Mouse (Mus musculus) liver, embryonic 16.5 days (tissue): ENCODE data around the gene Gm43552. TPM values are rescaled to one million over a fixed set of nuclear protein-coding genes. Genes with fewer than 3 reads are reported as not detected.

Source experiments
- ATAC-seq: fragments of 200-750 bp; cut with Nextera tagmentation; 2 replicates; pipeline ENCODE4 v1.8.0; 2017; ENCODE audit warnings: low read depth, mild to moderate bottlenecking, moderate number of reproducible peaks, moderate library complexity
- H3K27ac ChIP-seq: fragments of 300-500 bp; sonication (generic); 2 replicates; pipeline ENCODE4 v1.5.1; 2014; ENCODE audit warnings: mild to moderate bottlenecking, low read length
- H3K27me3 ChIP-seq: fragments of 300-500 bp; sonication (generic); 2 replicates; pipeline ENCODE4 v1.6.1; 2014; ENCODE audit warnings: low read depth, low read length, mixed read lengths; ENCODE audit not compliant: control insufficient read depth, insufficient read depth
- H3K36me3 ChIP-seq: fragments of 300-500 bp; sonication (generic); 2 replicates; pipeline ENCODE4 v1.6.1; 2014; ENCODE audit warnings: mild to moderate bottlenecking; ENCODE audit not compliant: control insufficient read depth, insufficient read depth
- H3K4me1 ChIP-seq: fragments of 300-500 bp; sonication (generic); 2 replicates; pipeline ENCODE4 v1.6.1; 2014; ENCODE audit warnings: low read depth, low read length, mixed read lengths; ENCODE audit not compliant: control insufficient read depth
- H3K4me2 ChIP-seq: fragments of 300-500 bp; sonication (generic); 2 replicates; pipeline ENCODE4 v1.6.1; 2014; ENCODE audit warnings: low read depth, low read length, mixed read lengths
- H3K4me3 ChIP-seq: fragments of 300-500 bp; sonication (generic); 2 replicates; pipeline ENCODE4 v1.5.1; 2014; ENCODE audit warnings: low read depth, mild to moderate bottlenecking, low read length
- H3K9ac ChIP-seq: fragments of 300-500 bp; sonication (generic); 2 replicates; pipeline ENCODE4 v1.6.1; 2014; ENCODE audit warnings: low read depth, low read length
- H3K9me3 ChIP-seq: fragments of 300-500 bp; sonication (generic); replicated peaks from 2 replicates; pipeline ENCODE4 v1.6.1; 2016; ENCODE audit warnings: low read length; ENCODE audit not compliant: control insufficient read depth
- WGBS: fragments of 180-500 bp; shearing (Covaris S2); extraction: QIAGEN DNeasy Blood & Tissue Kit; methylation state at CpG from one replicate; pipeline ENCODE4 v1.1.7; 2014; ENCODE audit not compliant: insufficient replicate concordance; 5-methylcytosine and 5-hydroxymethylcytosine counted together
- polyA plus RNA-seq: library from polyadenylated mRNA; unstranded; fragments of >200 nt; fragmentation: Nextera tagmentation; extraction: Ambion mirVana; gene quantifications from 2 replicates; pipeline ENCODE4 v1.2.1, GENCODE M21; 2015

The Gm43552 gene
- polyA plus RNA-seq, 1 experiment from 2014 or later, result not detected

DNA sequence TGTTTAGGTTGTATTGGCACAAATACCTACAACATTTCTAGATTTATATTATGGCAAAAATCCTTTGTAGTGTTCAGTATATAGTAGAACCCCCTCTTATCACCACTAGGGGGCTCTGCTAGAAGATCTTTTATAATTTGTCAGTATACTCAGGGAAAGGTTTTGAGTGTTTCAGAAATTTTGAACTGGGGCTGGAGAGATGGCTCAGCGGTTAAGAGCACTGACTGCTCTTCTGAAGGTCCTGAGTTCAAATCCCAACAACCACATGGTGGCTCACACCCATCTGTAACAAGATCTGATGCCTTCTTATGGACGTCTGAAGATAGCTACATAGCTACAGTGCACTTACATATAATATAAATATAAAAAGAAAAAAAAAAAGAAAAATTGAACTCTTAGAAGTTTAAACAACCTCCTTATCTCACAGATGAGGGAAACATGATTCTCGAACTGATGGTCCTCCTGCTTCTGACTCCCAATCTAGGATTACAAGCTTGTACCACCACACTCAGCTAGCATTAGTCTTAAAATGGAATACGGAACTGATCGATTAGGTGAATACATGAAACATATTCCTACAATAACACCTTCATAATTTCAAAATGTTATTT lies 42.9 kb upstream of the Gm43552 start:
- peaks cover 14% of the 10 kb centered on the region for H3K4me1 ChIP-seq
- peak overlapping the region; percentile 90 for H3K4me2 ChIP-seq
- no peak for ATAC-seq
- H3K9ac ChIP-seq, result no peak overlapping the region
- no peak overlapping the region for H3K27ac ChIP-seq
- no peaks in the 10 kb centered on the region for H3K27me3 ChIP-seq
- H3K4me3 ChIP-seq, result no peak overlapping the region
- H3K36me3 ChIP-seq, result no peaks in the 10 kb centered on the region
- no peaks in the 10 kb centered on the region for H3K9me3 ChIP-seq
- WGBS, result 47% methylated on average over 5 of the region's 5 CpGs

GRCm38 (mm10) chr5:65534496-65534895 lies 41.9 kb upstream of the Gm43552 start:
- Histone ChIP-seq H3K27ac (no peak overlapping the region), H3K4me2 (no peak overlapping the region), H3K9me3 (no peaks in the 10 kb centered on the region), H3K27me3 (no peaks in the 10 kb centered on the region), H3K4me3 (no peak overlapping the region), H3K9ac (no peak overlapping the region), H3K4me1 (peaks cover 11% of the 10 kb centered on the region), H3K36me3 (no peaks in the 10 kb centered on the region)
- WGBS, result 68% methylated on average over 4 of the region's 4 CpGs
- ATAC-seq, result no peak

GRCm38 (mm10) chr5:65531283-65531682 lies 38.6 kb upstream of the Gm43552 start:
- no peaks in the 10 kb centered on the region for H3K36me3 ChIP-seq
- ATAC-seq, result no peak
- no peak overlapping the region for H3K27ac ChIP-seq

DNA sequence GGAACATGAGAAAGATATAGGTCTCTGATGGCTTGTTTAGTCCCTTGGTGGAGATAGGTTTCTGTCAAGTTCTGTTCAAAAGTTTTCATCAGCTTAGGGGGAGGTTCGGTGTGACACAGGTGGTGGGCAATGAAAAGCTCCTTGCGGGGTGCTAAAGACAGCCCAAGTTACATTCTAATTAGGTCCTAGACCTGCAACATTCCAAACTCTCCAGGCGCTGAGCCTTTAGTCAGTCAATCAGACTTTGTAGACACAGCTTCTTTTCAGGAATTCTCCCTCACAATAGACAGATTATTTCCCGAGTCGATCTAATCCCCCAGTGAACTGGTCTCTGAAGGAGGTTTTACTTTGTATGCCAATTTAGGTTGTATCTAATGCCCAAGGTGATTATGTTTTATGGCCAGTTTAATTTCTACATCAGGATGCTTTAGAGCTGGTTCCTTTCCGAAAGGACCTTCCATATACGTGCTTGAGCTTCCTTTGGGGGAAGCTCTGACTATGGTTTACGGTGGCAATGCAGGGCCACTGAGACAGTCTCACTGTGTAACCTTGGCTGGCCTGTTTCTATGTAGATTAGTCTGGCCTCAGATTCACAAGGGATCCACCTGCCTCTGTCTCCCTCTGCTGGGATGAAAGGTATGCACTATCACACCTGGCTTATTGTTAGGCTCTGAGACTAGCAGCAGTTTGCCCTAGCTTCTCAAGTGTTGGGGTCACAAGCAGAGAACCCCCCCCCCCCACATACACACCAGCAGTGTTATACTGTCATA lies 33.2 kb upstream of the Gm43552 start:
- Histone ChIP-seq H3K4me2 (no peak overlapping the region), H3K9ac (no peak overlapping the region), H3K27ac (no peak overlapping the region), H3K9me3 (no peaks in the 10 kb centered on the region), H3K27me3 (no peaks in the 10 kb centered on the region), H3K36me3 (no peaks in the 10 kb centered on the region), H3K4me3 (no peak overlapping the region), H3K4me1 (no peaks in the 10 kb centered on the region)
- no peak for ATAC-seq
- 44% methylated on average over 8 of the region's 8 CpGs for whole genome bisulfite sequencing

More at GRCm38 (mm10) chr5:65531283-65531682, 38.6 kb upstream of the Gm43552 start:
- Histone ChIP-seq H3K9me3 (no peaks in the 10 kb centered on the region), H3K4me1 (peaks cover 1% of the 10 kb centered on the region), H3K27me3 (no peaks in the 10 kb centered on the region), H3K4me3 (no peak overlapping the region), H3K4me2 (no peak overlapping the region), H3K9ac (no peak overlapping the region)
- 58% methylated on average over 3 of the region's 3 CpGs for WGBS

- no peak overlapping the region for H3K27ac ChIP-seq
- WGBS, result 70% methylated on average over 4 of the region's 4 CpGs
- no peak for ATAC-seq
Observed at GRCm38 (mm10) chr5:65524831-65525230, 32.2 kb upstream of the Gm43552 start.

GRCm38 (mm10) chr5:65521803-65522202 lies 29.2 kb upstream of the Gm43552 start:
- Histone ChIP-seq H3K4me3 (no peak overlapping the region), H3K9me3 (no peaks in the 10 kb centered on the region), H3K9ac (no peak overlapping the region), H3K4me1 (no peaks in the 10 kb centered on the region), H3K36me3 (no peaks in the 10 kb centered on the region), H3K4me2 (no peak overlapping the region), H3K27me3 (no peaks in the 10 kb centered on the region), H3K27ac (no peak overlapping the region)
- ATAC-seq, result no peak
- WGBS, result 48% methylated on average over 1 of the region's 1 CpGs

More at GRCm38 (mm10) chr5:65524831-65525230, 32.2 kb upstream of the Gm43552 start:
- Histone ChIP-seq H3K9me3 (no peaks in the 10 kb centered on the region), H3K4me2 (no peak overlapping the region), H3K36me3 (no peaks in the 10 kb centered on the region), H3K9ac (no peak overlapping the region), H3K4me1 (no peaks in the 10 kb centered on the region), H3K27me3 (no peaks in the 10 kb centered on the region), H3K4me3 (no peak overlapping the region)

DNA sequence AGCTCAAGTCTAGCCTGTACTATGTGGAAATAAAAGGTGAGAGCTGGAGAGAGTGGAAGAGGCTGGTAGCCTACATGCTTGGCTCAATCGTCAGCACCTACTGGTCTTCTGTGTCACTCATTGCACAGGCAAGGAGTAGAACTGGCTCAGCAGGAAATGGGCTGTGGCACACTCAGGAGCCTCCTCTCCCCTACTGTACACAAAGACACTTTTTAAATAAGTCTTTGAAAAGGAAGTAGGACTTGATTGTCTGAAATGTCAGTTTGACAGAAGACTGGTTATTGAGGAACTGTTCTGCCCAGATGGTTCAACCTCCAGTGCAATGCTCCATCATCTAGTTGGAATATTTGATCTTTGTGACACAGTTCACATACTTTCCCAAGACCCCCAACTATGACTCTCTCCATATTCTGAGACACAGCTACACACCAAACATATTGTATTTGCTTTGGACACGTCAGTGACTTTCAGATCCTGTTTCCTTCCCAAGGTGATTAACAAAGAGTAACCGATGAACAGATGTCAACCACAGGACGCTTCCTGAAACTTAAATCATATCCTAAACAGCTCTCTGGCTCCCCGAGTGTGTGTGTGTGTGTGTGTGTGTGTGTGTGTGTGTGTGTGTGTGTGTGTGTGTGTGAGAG lies 22.1 kb upstream of the Gm43552 start:
- Histone ChIP-seq H3K27ac (no peak overlapping the region), H3K4me3 (no peak overlapping the region), H3K9me3 (no peaks in the 10 kb centered on the region), H3K4me1 (no peaks in the 10 kb centered on the region), H3K9ac (no peak overlapping the region), H3K4me2 (no peak overlapping the region), H3K36me3 (no peaks in the 10 kb centered on the region), H3K27me3 (no peaks in the 10 kb centered on the region)
- 12% methylated on average over 5 of the region's 5 CpGs for WGBS
- no peak for ATAC-seq

DNA sequence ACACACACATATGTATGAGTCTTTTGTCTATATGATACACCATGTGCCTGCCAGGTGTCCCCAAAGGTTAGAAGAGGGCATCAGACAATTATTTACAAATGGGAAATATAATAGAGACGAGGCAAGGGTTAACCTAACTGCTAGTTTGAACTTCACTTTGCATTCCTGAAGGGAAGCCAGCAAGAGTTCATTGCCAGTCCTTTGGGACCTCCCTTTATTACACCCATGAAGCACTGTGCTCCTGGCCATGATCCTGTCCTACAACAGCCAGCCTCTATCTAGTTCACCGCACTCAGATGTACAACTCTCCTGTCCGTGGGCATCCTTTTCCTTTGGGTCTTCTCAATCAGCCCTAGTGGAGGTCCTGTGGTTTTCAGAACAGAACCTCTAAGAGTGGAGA lies 20.9 kb upstream of the Gm43552 start:
- ATAC-seq, result no peak
- 49% methylated on average over 3 of the region's 3 CpGs for WGBS
- H3K9ac ChIP-seq, result no peak overlapping the region

GRCm38 (mm10) chr5:65508395-65508794 lies 15.8 kb upstream of the Gm43552 start:
- WGBS, result 71% methylated on average over 8 of the region's 8 CpGs
- H3K4me1 ChIP-seq, result no peaks in the 10 kb centered on the region

More for the DNA sequence above, 20.9 kb upstream of the Gm43552 start:
- Histone ChIP-seq H3K27ac (no peak overlapping the region), H3K4me1 (no peaks in the 10 kb centered on the region), H3K9me3 (no peaks in the 10 kb centered on the region), H3K4me2 (no peak overlapping the region), H3K27me3 (no peaks in the 10 kb centered on the region), H3K36me3 (no peaks in the 10 kb centered on the region), H3K4me3 (no peak overlapping the region)

More at GRCm38 (mm10) chr5:65508395-65508794, 15.8 kb upstream of the Gm43552 start:
- no peak for ATAC-seq
- no peak overlapping the region for H3K9ac ChIP-seq
- no peak overlapping the region for H3K4me3 ChIP-seq
- H3K4me2 ChIP-seq, result no peak overlapping the region
- no peaks in the 10 kb centered on the region for H3K36me3 ChIP-seq
- no peaks in the 10 kb centered on the region for H3K27me3 ChIP-seq
- H3K9me3 ChIP-seq, result no peaks in the 10 kb centered on the region
- no peak overlapping the region for H3K27ac ChIP-seq
